Mouse (Mus musculus): Measurements from ENCODE around the gene Spa17. TPM values are rescaled to one million over a fixed set of nuclear protein-coding genes. Genes with fewer than 3 reads are reported as not detected.

Spa17 gene
- total and polyA plus RNA-seq, 2 experiments from 2014 or later, result 13.8 to 14.0 TPM

DNA sequence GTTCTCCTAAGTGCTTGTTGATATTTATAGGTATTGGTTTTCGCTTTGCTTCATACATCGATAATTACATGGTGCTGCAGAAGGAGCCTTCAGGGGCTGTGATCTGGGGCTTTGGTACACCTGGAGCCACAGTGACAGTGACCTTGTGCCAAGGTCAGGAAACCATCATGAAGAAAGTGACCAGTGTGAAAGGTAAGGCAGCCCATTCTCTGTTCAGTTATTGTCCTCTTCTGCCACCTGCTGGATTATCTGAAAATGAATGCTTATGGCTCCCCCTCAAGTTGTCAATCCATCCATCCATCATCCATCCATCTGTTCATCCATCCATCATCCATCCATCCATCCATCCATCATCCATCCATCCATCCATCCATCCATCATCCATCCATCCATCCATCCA, 3.2 kb upstream of the Spa17 start:
- 0 out of 2 replicates have a peak, but pooled peaks cover 7% of the 10 kb centered on the region for H3K4me1 ChIP-seq (ENCODE audit: control insufficient read depth, insufficient read depth)
- no peak for DNase-seq (ENCODE audit: low spot score)
- no peak overlapping the region for H3K4me2 ChIP-seq (ENCODE audit: low read depth, low read length)
- no peaks in the 10 kb centered on the region for H3K27me3 ChIP-seq (ENCODE audit: control insufficient read depth, insufficient read depth, low read length)
- no peak for ATAC-seq (ENCODE audit: insufficient read depth, low read depth)
- H3K9me3 ChIP-seq (replicated peaks; ENCODE audit: control insufficient read depth, low read length), result no peaks in the 10 kb centered on the region
- TF ChIP-seq EP300 (IDR thresholded peaks at IDR 0.05; ENCODE audit: low read depth), result no peak
- peak; percentile 78 for TF ChIP-seq CTCF (IDR thresholded peaks at IDR 0.05; ENCODE audit: low read depth)
- no peak overlapping the region for H3K27ac ChIP-seq (ENCODE audit: low read depth)
- no peak overlapping the region for H3K9ac ChIP-seq (replicated peaks; ENCODE audit: low read depth, low read length)
- H3K4me3 ChIP-seq (ENCODE audit: low read depth, low read length), result no peak overlapping the region
- no peaks in the 10 kb centered on the region for H3K36me3 ChIP-seq (replicated peaks; ENCODE audit: control insufficient read depth, insufficient read depth, low read length)
- 44% methylated on average over 2 of the region's 2 CpGs for WGBS

DNA sequence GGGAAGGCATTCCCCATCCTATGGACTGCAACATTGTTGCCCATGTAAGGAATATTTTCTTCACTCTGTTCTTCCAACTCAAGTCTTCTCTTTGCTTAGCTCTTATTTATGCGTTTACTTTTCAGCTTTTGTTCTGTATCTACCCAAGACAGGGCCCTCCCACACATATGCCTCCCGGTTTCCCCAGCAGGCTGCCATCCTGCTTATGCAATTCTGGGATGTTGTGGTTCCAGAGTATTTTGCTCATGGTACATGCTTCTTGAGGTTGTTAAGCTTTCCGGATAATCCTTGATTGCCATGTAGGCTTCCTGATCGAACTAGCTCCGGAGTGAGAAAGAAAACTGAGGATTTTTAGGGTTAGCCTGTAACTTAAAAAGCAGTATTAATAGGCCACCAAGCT, 1.7 kb upstream of the Spa17 start:
- TF ChIP-seq CTCF (IDR thresholded peaks at IDR 0.05; ENCODE audit: low read depth) (no peak), EP300 (IDR thresholded peaks at IDR 0.05; ENCODE audit: low read depth) (no peak)
- Histone ChIP-seq H3K27me3 (ENCODE audit: control insufficient read depth, insufficient read depth, low read length) (no peaks in the 10 kb centered on the region), H3K9me3 (replicated peaks; ENCODE audit: control insufficient read depth, low read length) (no peaks in the 10 kb centered on the region), H3K9ac (replicated peaks; ENCODE audit: low read depth, low read length) (no peak overlapping the region), H3K27ac (ENCODE audit: low read depth) (no peak overlapping the region), H3K4me3 (ENCODE audit: low read depth, low read length) (no peak overlapping the region), H3K4me2 (ENCODE audit: low read depth, low read length) (no peak overlapping the region), H3K36me3 (replicated peaks; ENCODE audit: control insufficient read depth, insufficient read depth, low read length) (no peaks in the 10 kb centered on the region), H3K4me1 (ENCODE audit: control insufficient read depth, insufficient read depth) (0 out of 2 replicates have a peak, but pooled peaks cover 7% of the 10 kb centered on the region)
- WGBS, result 63% methylated on average over 5 of the region's 5 CpGs
- ATAC-seq (ENCODE audit: insufficient read depth, low read depth) (no peak), DNase-seq (ENCODE audit: low spot score) (no peak)

DNA sequence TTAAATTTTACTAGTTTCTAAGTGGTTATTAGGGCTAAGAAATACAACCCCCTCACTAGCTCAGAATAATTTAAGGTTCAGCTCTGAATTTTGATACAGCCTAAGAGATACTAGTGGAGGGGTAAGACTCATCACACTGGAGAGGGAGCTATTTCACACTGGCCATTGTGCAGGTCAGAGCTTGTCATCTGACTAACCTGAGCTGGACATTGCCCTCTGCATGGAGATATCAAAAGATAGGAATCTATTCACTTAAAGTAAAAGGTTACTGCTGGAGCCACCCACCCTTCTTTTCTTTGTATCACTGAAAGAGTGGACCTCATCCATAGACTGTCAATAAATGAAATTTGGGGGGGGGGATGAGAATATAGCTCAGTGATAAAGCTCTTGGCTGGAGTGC, 794 bp upstream of the Spa17 start:
- no peak for TF ChIP-seq CTCF (IDR thresholded peaks at IDR 0.05; ENCODE audit: low read depth)
- no peak for TF ChIP-seq EP300 (IDR thresholded peaks at IDR 0.05; ENCODE audit: low read depth)
- Histone ChIP-seq H3K4me1 (ENCODE audit: control insufficient read depth, insufficient read depth) (0 out of 2 replicates have a peak, but pooled peaks cover 7% of the 10 kb centered on the region), H3K9ac (replicated peaks; ENCODE audit: low read depth, low read length) (no peak overlapping the region), H3K9me3 (replicated peaks; ENCODE audit: control insufficient read depth, low read length) (no peaks in the 10 kb centered on the region), H3K27me3 (ENCODE audit: control insufficient read depth, insufficient read depth, low read length) (no peaks in the 10 kb centered on the region), H3K4me3 (ENCODE audit: low read depth, low read length) (no peak overlapping the region), H3K36me3 (replicated peaks; ENCODE audit: control insufficient read depth, insufficient read depth, low read length) (no peaks in the 10 kb centered on the region), H3K27ac (ENCODE audit: low read depth) (no peak overlapping the region), H3K4me2 (ENCODE audit: low read depth, low read length) (peak overlapping the region; percentile 79; the same call in 1 of the 2 replicates)
- no peak for ATAC-seq (ENCODE audit: insufficient read depth, low read depth)
- DNase-seq (ENCODE audit: low spot score), result no peak

DNA sequence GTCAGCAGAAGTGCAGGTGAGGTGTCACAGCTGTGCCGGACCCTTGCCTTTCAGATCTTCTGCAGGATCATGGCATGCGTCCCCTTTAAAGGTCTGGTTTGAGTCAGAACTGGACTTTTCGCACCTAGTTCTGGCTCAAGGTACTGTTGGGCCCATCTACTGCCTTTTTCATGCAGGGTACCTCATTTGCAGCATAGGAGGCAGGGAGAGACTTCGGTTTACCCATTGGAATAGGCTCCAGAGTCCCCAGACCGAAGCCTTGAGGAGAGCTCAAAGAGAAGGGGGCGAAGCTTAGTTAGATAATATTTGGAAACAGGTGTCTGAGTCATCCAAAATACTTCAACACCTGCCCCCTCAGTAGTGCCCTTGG, 374 bp upstream of the Spa17 start:
- ATAC-seq (ENCODE audit: insufficient read depth, low read depth) (no peak; the same call in 1 of the 2 replicates), DNase-seq (ENCODE audit: low spot score) (no peak)
- Histone ChIP-seq H3K9me3 (replicated peaks; ENCODE audit: control insufficient read depth, low read length) (no peaks in the 10 kb centered on the region), H3K4me3 (ENCODE audit: low read depth, low read length) (peak overlapping the region; percentile 62), H3K27me3 (ENCODE audit: control insufficient read depth, insufficient read depth, low read length) (no peaks in the 10 kb centered on the region), H3K27ac (ENCODE audit: low read depth) (peak overlapping the region; percentile 56), H3K9ac (replicated peaks; ENCODE audit: low read depth, low read length) (peak overlapping the region; percentile 50), H3K36me3 (replicated peaks; ENCODE audit: control insufficient read depth, insufficient read depth, low read length) (no peaks in the 10 kb centered on the region), H3K4me1 (ENCODE audit: control insufficient read depth, insufficient read depth) (0 out of 2 replicates have a peak, but pooled peaks cover 7% of the 10 kb centered on the region), H3K4me2 (ENCODE audit: low read depth, low read length) (peak overlapping the region; percentile 79)
- TF ChIP-seq EP300 (IDR thresholded peaks at IDR 0.05; ENCODE audit: low read depth), result no peak
- TF ChIP-seq CTCF (IDR thresholded peaks at IDR 0.05; ENCODE audit: low read depth), result no peak
- 21% methylated on average over 6 of the region's 6 CpGs for WGBS

DNA sequence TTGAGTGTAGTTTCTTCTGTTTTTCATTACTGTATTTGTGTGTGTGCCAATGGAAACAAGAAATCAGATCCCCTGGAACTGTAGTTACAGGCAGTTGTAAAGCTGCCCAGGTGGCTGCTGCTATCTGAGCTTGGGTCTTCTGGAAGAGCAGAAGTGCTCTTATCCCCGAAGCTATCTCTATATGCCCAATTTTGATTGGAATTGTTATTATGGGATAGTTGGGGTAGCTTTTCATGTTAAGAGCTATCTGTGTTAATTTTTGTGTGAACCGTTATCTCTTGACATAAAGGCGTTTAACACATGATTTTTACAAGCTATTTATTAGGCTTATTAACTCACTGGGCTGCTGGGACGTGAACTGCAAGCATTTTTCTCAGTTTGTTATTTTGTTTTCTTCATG, 4.0 kb downstream of the Spa17 start:
- Histone ChIP-seq H3K4me1 (ENCODE audit: control insufficient read depth, insufficient read depth) (0 out of 2 replicates have a peak, but pooled peaks cover 7% of the 10 kb centered on the region), H3K36me3 (replicated peaks; ENCODE audit: control insufficient read depth, insufficient read depth, low read length) (no peaks in the 10 kb centered on the region), H3K27ac (ENCODE audit: low read depth) (no peak overlapping the region), H3K9me3 (replicated peaks; ENCODE audit: control insufficient read depth, low read length) (no peaks in the 10 kb centered on the region), H3K4me2 (ENCODE audit: low read depth, low read length) (no peak overlapping the region), H3K27me3 (ENCODE audit: control insufficient read depth, insufficient read depth, low read length) (no peaks in the 10 kb centered on the region), H3K4me3 (ENCODE audit: low read depth, low read length) (no peak overlapping the region), H3K9ac (replicated peaks; ENCODE audit: low read depth, low read length) (no peak overlapping the region)
- ATAC-seq (ENCODE audit: insufficient read depth, low read depth) (no peak), DNase-seq (ENCODE audit: low spot score) (no peak)
- TF ChIP-seq EP300 (IDR thresholded peaks at IDR 0.05; ENCODE audit: low read depth) (no peak), CTCF (IDR thresholded peaks at IDR 0.05; ENCODE audit: low read depth) (no peak)
- WGBS, result 61% methylated on average over 4 of the region's 4 CpGs

DNA sequence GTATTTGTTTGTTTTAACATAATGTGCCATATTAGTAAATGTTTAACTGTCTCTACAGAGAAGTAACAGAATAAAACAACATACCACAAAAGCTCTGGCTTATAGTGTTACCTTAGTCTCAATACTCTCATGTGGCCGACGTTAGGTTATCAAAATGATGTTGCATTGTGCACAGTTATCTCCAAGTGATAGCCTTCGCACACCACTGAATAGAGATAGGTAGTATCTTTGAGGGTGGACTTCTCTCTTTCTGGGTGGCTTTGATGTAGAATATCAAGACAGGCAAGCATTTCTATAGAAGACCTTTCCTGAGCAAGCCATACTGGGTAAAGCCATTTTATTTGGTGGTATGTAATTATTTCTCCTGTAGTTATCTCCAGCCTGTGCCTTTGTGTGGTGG, 8.4 kb downstream of the Spa17 start:
- no peaks in the 10 kb centered on the region for H3K9me3 ChIP-seq (replicated peaks; ENCODE audit: control insufficient read depth, low read length)
- no peak for ATAC-seq (ENCODE audit: insufficient read depth, low read depth)
- WGBS, result 60% methylated on average over 3 of the region's 3 CpGs
- H3K4me1 ChIP-seq (ENCODE audit: control insufficient read depth, insufficient read depth), result no peaks in the 10 kb centered on the region
- DNase-seq (ENCODE audit: low spot score), result no peak
- H3K27me3 ChIP-seq (ENCODE audit: control insufficient read depth, insufficient read depth, low read length), result no peaks in the 10 kb centered on the region
- no peak overlapping the region for H3K4me2 ChIP-seq (ENCODE audit: low read depth, low read length)
- no peak overlapping the region for H3K4me3 ChIP-seq (ENCODE audit: low read depth, low read length)
- no peak overlapping the region for H3K27ac ChIP-seq (ENCODE audit: low read depth)
- H3K9ac ChIP-seq (replicated peaks; ENCODE audit: low read depth, low read length), result no peak overlapping the region
- no peak for TF ChIP-seq CTCF (IDR thresholded peaks at IDR 0.05; ENCODE audit: low read depth)
- H3K36me3 ChIP-seq (replicated peaks; ENCODE audit: control insufficient read depth, insufficient read depth, low read length), result no peaks in the 10 kb centered on the region
